Mouse (Mus musculus): ENCODE results near the gene Ooep. TPM values are rescaled to one million over a fixed set of nuclear protein-coding genes. Genes with fewer than 3 reads are reported as not detected.
"Not testable (repeated sequence)": the region's sequence is repeated elsewhere in the genome, so short reads cannot be mapped to it uniquely, and the experiment has no call there.

Ooep gene
- total RNA-seq, 2 experiments from 2014 or later: not detected

- no peak for ATAC-seq (replicated peaks; ENCODE audit: poor library complexity)
Measured at GRCm38 (mm10) chr9:78368671-78369293, 9.7 kb downstream of the Ooep start.

- not testable (repeated sequence) for ATAC-seq (replicated peaks; ENCODE audit: poor library complexity)
Measured at GRCm38 (mm10) chr9:78367959-78368358, 10.6 kb downstream of the Ooep start, which contains the start of gene Dppa5a. Gene Dppa5a (minus strand): TSS chr9:78368177.

- ATAC-seq (replicated peaks; ENCODE audit: poor library complexity): 0 out of 2 replicates have a peak, but pooled peaks have one; percentile 4
Measured at GRCm38 (mm10) chr9:78365850-78366544, 12.5 kb downstream of the Ooep start.

- no peak for ATAC-seq (replicated peaks; ENCODE audit: poor library complexity)
Measured at GRCm38 (mm10) chr9:78364701-78365100, 13.8 kb downstream of the Ooep start.

GRCm38 (mm10) chr9:78363374-78363773 is 15.2 kb downstream of the Ooep start:
- peak; percentile 63 for ATAC-seq (replicated peaks; ENCODE audit: poor library complexity)

- ATAC-seq (replicated peaks; ENCODE audit: poor library complexity): no peak
Measured at GRCm38 (mm10) chr9:78360484-78360872, 18.0 kb downstream of the Ooep start.

- no peak for ATAC-seq (replicated peaks; ENCODE audit: poor library complexity)
Measured at GRCm38 (mm10) chr9:78359750-78360483, 18.6 kb downstream of the Ooep start.

GRCm38 (mm10) chr9:78358053-78358452 is 20.5 kb downstream of the Ooep start:
- ATAC-seq (replicated peaks; ENCODE audit: poor library complexity): peak; percentile 91

- ATAC-seq (replicated peaks; ENCODE audit: poor library complexity): no peak
Measured at GRCm38 (mm10) chr9:78355611-78356010, 22.9 kb downstream of the Ooep start, which contains the start of gene Gsta2. Gene Gsta2 (minus strand): TSS chr9:78355788.

GRCm38 (mm10) chr9:78354665-78355578 is 23.6 kb downstream of the Ooep start:
- ATAC-seq (replicated peaks; ENCODE audit: poor library complexity): no peak

GRCm38 (mm10) chr9:78351504-78352220 is 26.9 kb downstream of the Ooep start:
- peak; percentile 77 for ATAC-seq (replicated peaks; ENCODE audit: poor library complexity)

GRCm38 (mm10) chr9:78350007-78350406 is 28.5 kb downstream of the Ooep start:
- not testable (repeated sequence) for ATAC-seq (replicated peaks; ENCODE audit: poor library complexity)

- ATAC-seq (replicated peaks; ENCODE audit: poor library complexity): not testable (repeated sequence)
Measured at GRCm38 (mm10) chr9:78349141-78349540, 29.4 kb downstream of the Ooep start.

GRCm38 (mm10) chr9:78348206-78349004 is 30.1 kb downstream of the Ooep start:
- not testable (repeated sequence) for ATAC-seq (replicated peaks; ENCODE audit: poor library complexity)

- peak; percentile 57 for ATAC-seq (replicated peaks; ENCODE audit: poor library complexity)
Measured at GRCm38 (mm10) chr9:78347004-78347403, 31.5 kb downstream of the Ooep start.

GRCm38 (mm10) chr9:78345235-78345634 is 33.3 kb downstream of the Ooep start:
- ATAC-seq (replicated peaks; ENCODE audit: poor library complexity): not testable (repeated sequence)

- not testable (repeated sequence) for ATAC-seq (replicated peaks; ENCODE audit: poor library complexity)
Measured at GRCm38 (mm10) chr9:78343055-78343454, 35.5 kb downstream of the Ooep start.

- not testable (repeated sequence) for ATAC-seq (replicated peaks; ENCODE audit: poor library complexity)
Measured at GRCm38 (mm10) chr9:78342494-78342893, 36.0 kb downstream of the Ooep start.

GRCm38 (mm10) chr9:78340324-78340723 is 38.2 kb downstream of the Ooep start:
- ATAC-seq (replicated peaks; ENCODE audit: poor library complexity): peak; percentile 69; the same call in 1 of the 2 replicates
